Comparison of ENCODE assay signal across 8 mouse cellular contexts in the genomic region with DNA sequence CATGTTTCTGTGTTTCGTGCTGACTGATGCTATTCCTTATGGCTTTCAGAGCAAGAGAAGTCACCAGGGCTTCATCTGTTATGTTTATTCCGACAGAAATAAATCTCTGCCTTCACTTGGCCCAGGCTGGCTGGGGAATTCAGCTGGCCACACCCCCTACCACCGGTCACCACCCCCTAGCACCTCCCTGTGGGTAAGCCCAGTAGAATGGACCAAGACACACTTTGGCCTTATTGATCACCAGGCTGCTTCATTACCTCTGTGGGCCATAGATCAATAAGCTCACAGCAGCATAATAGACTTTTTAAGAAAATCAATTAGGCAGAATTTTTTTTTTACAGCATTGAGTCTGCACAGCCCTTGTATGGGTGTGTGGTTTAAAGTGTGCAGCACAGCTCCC. TPM values are rescaled to one million over a fixed set of nuclear protein-coding genes. Genes with fewer than 3 reads are reported as not detected.
DNase-seq lines count a peak whose midpoint lies in the region; ATAC-seq and TF ChIP-seq lines count a peak whose summit lies in the region.

No protein-coding gene starts in this region.

- intact Hi-C loops in left cerebral cortex, adult 2 months (cut with DNase I): no loop called here

- H3K27ac ChIP-seq in liver, embryonic 11.5 days (ENCODE audit: low read depth, low read length): no peak overlapping the region
- peak overlapping the region; percentile 79 for H3K27ac ChIP-seq in hindbrain, embryonic 12.5 days
- H3K27ac ChIP-seq in neural tube, embryonic 13.5 days (replicated peaks): peak overlapping the region; percentile 88
- no peak overlapping the region for H3K27ac ChIP-seq in left cerebral cortex, adult 2 months

- peaks cover 47% of the 10 kb centered on the region for H3K27me3 ChIP-seq in liver, embryonic 11.5 days (replicated peaks; ENCODE audit: control insufficient read depth, insufficient read depth, low read length)
- H3K27me3 ChIP-seq in hindbrain, embryonic 12.5 days: peaks cover 33% of the 10 kb centered on the region
- peaks cover 26% of the 10 kb centered on the region; the same call in 1 of the 2 replicates for H3K27me3 ChIP-seq in neural tube, embryonic 13.5 days

- peak; percentile 18 for DNase-seq in liver
- DNase-seq in liver, embryonic 11.5 days (ENCODE audit: low spot score): no peak
- DNase-seq in kidney, postnatal 25 days: peak; percentile 47 to 76
- DNase-seq in layer of hippocampus, postnatal 25 days (ENCODE audit: extremely low spot score in 1 of 2, low spot score in 1 of 2): no peak
- no peak for DNase-seq in left cerebral cortex, adult 2 months (ENCODE audit: extremely low spot score in 1 of 2, low spot score in 2 of 2)
- no peak for DNase-seq in cerebellum, adult 18-20 months

- no peak overlapping the region for H3K9ac ChIP-seq in liver, embryonic 11.5 days (ENCODE audit: low read depth, low read length)
- H3K9ac ChIP-seq in hindbrain, embryonic 12.5 days: no peak overlapping the region
- peak overlapping the region; percentile 55 for H3K9ac ChIP-seq in neural tube, embryonic 13.5 days

- no peaks in the 10 kb centered on the region for H3K9me3 ChIP-seq in liver, embryonic 11.5 days (ENCODE audit: control insufficient read depth, low read length)
- no peaks in the 10 kb centered on the region for H3K9me3 ChIP-seq in hindbrain, embryonic 12.5 days (replicated peaks)
- no peaks in the 10 kb centered on the region for H3K9me3 ChIP-seq in neural tube, embryonic 13.5 days

- TF ChIP-seq CTCF in left cerebral cortex, adult 2 months (IDR thresholded peaks at IDR 0.05): no peak

- no peak overlapping the region; the same call in 1 of the 2 replicates for H3K4me2 ChIP-seq in liver, embryonic 11.5 days
- peak overlapping the region; percentile 29; the same call in 1 of the 2 replicates for H3K4me2 ChIP-seq in hindbrain, embryonic 12.5 days (replicated peaks)
- peak overlapping the region; percentile 43 for H3K4me2 ChIP-seq in neural tube, embryonic 13.5 days

- H3K4me1 ChIP-seq in liver, embryonic 11.5 days (replicated peaks; ENCODE audit: control insufficient read depth, insufficient read depth, low read length): peaks cover 3% of the 10 kb centered on the region; the same call in 1 of the 2 replicates
- H3K4me1 ChIP-seq in hindbrain, embryonic 12.5 days: peaks cover 32% of the 10 kb centered on the region
- H3K4me1 ChIP-seq in neural tube, embryonic 13.5 days (replicated peaks): peaks cover 47% of the 10 kb centered on the region

- H3K36me3 ChIP-seq in liver, embryonic 11.5 days (ENCODE audit: control insufficient read depth, insufficient read depth, low read length): no peaks in the 10 kb centered on the region
- H3K36me3 ChIP-seq in hindbrain, embryonic 12.5 days: no peaks in the 10 kb centered on the region
- no peaks in the 10 kb centered on the region for H3K36me3 ChIP-seq in neural tube, embryonic 13.5 days

- 16% methylated on average over 3 of the region's 3 CpGs for WGBS in liver, embryonic 11.5 days
- WGBS in hindbrain, embryonic 12.5 days: 16% methylated on average over 3 of the region's 3 CpGs
- WGBS in neural tube, embryonic 13.5 days: 4% methylated on average over 3 of the region's 3 CpGs

- no peak for ATAC-seq in liver, embryonic 11.5 days (replicated peaks; ENCODE audit: low FRiP score)
- ATAC-seq in hindbrain, embryonic 12.5 days (ENCODE audit: low FRiP score): no peak
- ATAC-seq in neural tube, embryonic 13.5 days (ENCODE audit: low read depth): peak; percentile 68

- H3K4me3 ChIP-seq in liver, embryonic 11.5 days (ENCODE audit: low read depth, low read length): no peak overlapping the region
- no peak overlapping the region for H3K4me3 ChIP-seq in hindbrain, embryonic 12.5 days
- no peak overlapping the region for H3K4me3 ChIP-seq in neural tube, embryonic 13.5 days
- H3K4me3 ChIP-seq in left cerebral cortex, adult 2 months: no peak overlapping the region

RNA-seq across cellular contexts. Expression of a gene that starts 35.9 kb away (rescaled TPM):
- polyA plus RNA-seq in liver, embryonic 11.5 days (2014; fragmentation: Nextera tagmentation; extraction: Ambion mirVana): 8.0 TPM in 2 replicates
- 26.3 and 28.3 TPM in 2 replicates for polyA plus RNA-seq in hindbrain, embryonic 12.5 days (2016; fragmentation: Nextera tagmentation; extraction: Ambion mirVana)
- polyA plus RNA-seq in neural tube, embryonic 13.5 days (2015; fragmentation: Nextera tagmentation; extraction: Ambion mirVana): 24.9 and 26.5 TPM in 2 replicates
- total RNA-seq in layer of hippocampus, postnatal 25 days (2021): 10 to 100 TPM; 53.8 to 76.8 TPM
- 10 to 100 TPM; 58.5 to 62.9 TPM for total RNA-seq in left cerebral cortex, adult 2 months (2021)

Comparison
In these comparisons a context has a peak if more than half of its experiments do, and no peak if none do; other contexts are left out.
1. DNase-seq: peak in liver (single experiment) and kidney, postnatal 25 days (2 of 2); none in liver, embryonic 11.5 days (single experiment), layer of hippocampus, postnatal 25 days (0 of 2), left cerebral cortex, adult 2 months (0 of 2) and cerebellum, adult 18-20 months (0 of 2).
2. H3K27ac ChIP-seq: peak in hindbrain, embryonic 12.5 days (single experiment) and neural tube, embryonic 13.5 days (single experiment); none in liver, embryonic 11.5 days (single experiment) and left cerebral cortex, adult 2 months (single experiment).